Mouse (Mus musculus): ENCODE results near the gene Dicer1. TPM values are rescaled to one million over a fixed set of nuclear protein-coding genes. Genes with fewer than 3 reads are reported as not detected.
A peak's percentile ranks its signal among the peaks of the same experiment; 100 is the strongest.

The Dicer1 gene
- polyA plus RNA-seq, 1 experiment from 2014 or later: 21.4 TPM

DNA sequence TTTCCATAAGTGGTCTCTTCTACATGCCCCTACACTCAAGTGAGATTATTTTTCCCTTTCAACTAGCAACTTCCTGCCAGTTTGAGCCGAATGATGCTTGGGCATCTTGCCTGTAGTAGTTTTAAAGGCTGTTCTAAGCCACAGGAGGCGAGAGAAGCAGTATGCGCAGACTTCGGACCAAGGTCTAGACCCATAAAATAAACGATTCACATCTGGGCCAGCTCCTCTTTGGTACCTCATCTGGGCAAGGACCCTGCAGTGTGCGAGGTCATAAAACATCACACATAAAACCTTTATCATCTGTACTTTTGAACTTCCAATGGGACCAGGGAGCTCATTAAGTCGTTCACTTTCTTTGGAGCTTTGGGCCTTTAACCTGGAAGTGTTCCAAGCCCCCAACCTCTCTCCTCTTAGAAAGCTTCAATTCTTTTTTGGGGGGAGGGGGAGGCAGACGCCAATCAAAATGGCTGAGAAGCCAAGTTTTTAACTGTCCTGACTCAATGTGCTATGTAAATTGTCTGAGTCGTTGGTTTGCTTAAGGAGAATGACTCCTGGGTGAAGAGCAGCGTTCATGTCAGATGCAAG is 17.5 kb upstream of the Dicer1 start:
- 0 out of 2 replicates have a peak, but pooled peaks cover 3% of the 10 kb centered on the region for H3K4me1 ChIP-seq (ENCODE audit: control insufficient read depth, insufficient read depth, low read length)
- no peak overlapping the region for H3K4me3 ChIP-seq (ENCODE audit: low read depth, low read length)
- H3K27ac ChIP-seq (ENCODE audit: low read depth, low read length): no peak overlapping the region
- DNase-seq (ENCODE audit: low spot score) (peak; percentile 19), ATAC-seq (no peak)
- H3K36me3 ChIP-seq (ENCODE audit: control insufficient read depth, insufficient read depth, low read length): no peaks in the 10 kb centered on the region
- no peaks in the 10 kb centered on the region for H3K9me3 ChIP-seq (replicated peaks; ENCODE audit: control insufficient read depth, low read length)
- no peak overlapping the region for H3K9ac ChIP-seq (ENCODE audit: low read length)
- no peaks in the 10 kb centered on the region for H3K27me3 ChIP-seq (replicated peaks; ENCODE audit: control insufficient read depth, insufficient read depth, low read length)
- WGBS: 47% methylated on average over 10 of the region's 10 CpGs
- no peak overlapping the region for H3K4me2 ChIP-seq (ENCODE audit: low read length)

DNA sequence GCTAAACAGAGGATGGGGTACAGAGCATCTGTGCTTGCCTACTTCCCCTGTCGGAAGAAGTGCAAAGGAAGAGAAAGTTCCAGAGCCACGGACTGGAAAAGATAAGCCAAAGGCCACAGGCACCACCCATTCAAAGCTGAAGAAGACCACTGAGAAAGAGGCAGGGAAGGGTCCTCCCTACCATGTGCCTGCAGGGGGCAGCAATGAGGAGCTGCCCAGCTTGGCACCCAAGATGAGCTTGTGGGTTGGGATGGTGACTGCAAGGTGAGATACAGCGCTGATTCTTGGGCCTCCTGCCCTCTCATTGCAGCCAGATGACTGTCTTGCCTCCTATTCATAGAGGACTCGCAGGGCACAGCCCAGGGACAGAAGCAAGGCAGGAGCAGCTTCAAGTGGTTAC is 15.4 kb upstream of the Dicer1 start:
- H3K4me1 ChIP-seq (ENCODE audit: control insufficient read depth, insufficient read depth, low read length): peaks cover 8% of the 10 kb centered on the region; the same call in 1 of the 2 replicates
- no peak overlapping the region for H3K4me2 ChIP-seq (ENCODE audit: low read length)
- H3K4me3 ChIP-seq (ENCODE audit: low read depth, low read length): no peak overlapping the region
- no peak for ATAC-seq
- H3K36me3 ChIP-seq (ENCODE audit: control insufficient read depth, insufficient read depth, low read length): no peaks in the 10 kb centered on the region
- no peaks in the 10 kb centered on the region for H3K27me3 ChIP-seq (replicated peaks; ENCODE audit: control insufficient read depth, insufficient read depth, low read length)
- no peak overlapping the region for H3K27ac ChIP-seq (ENCODE audit: low read depth, low read length)
- H3K9me3 ChIP-seq (replicated peaks; ENCODE audit: control insufficient read depth, low read length): no peaks in the 10 kb centered on the region
- 85% methylated on average over 4 of the region's 4 CpGs for WGBS
- H3K9ac ChIP-seq (ENCODE audit: low read length): no peak overlapping the region
- DNase-seq (ENCODE audit: low spot score): no peak

DNA sequence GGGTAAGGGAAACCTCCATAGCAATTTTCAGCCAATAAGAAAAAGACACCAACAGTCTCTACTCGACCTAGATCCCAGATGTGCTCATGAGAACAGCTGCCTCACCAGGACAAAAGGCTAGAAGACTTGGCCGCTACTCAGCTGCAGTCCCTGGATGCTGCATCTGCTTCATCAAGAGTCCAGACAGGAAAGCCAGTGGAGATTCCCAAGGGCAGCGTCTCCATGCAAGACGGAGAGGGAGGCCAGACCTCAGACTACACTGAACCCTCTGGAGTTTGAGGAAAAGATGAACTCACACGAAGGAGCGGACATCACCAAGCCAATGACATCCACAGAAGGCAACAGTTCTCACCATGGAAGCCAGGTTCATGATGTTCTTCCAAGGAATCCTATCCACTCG is 14.0 kb upstream of the Dicer1 start:
- Histone ChIP-seq H3K4me2 (ENCODE audit: low read length) (no peak overlapping the region), H3K36me3 (ENCODE audit: control insufficient read depth, insufficient read depth, low read length) (no peaks in the 10 kb centered on the region), H3K27ac (ENCODE audit: low read depth, low read length) (no peak overlapping the region), H3K9me3 (replicated peaks; ENCODE audit: control insufficient read depth, low read length) (no peaks in the 10 kb centered on the region), H3K4me1 (ENCODE audit: control insufficient read depth, insufficient read depth, low read length) (peaks cover 8% of the 10 kb centered on the region; the same call in 1 of the 2 replicates), H3K27me3 (replicated peaks; ENCODE audit: control insufficient read depth, insufficient read depth, low read length) (no peaks in the 10 kb centered on the region), H3K9ac (ENCODE audit: low read length) (no peak overlapping the region), H3K4me3 (ENCODE audit: low read depth, low read length) (no peak overlapping the region)
- ATAC-seq (no peak), DNase-seq (ENCODE audit: low spot score) (no peak)
- WGBS: 94% methylated on average over 7 of the region's 7 CpGs

DNA sequence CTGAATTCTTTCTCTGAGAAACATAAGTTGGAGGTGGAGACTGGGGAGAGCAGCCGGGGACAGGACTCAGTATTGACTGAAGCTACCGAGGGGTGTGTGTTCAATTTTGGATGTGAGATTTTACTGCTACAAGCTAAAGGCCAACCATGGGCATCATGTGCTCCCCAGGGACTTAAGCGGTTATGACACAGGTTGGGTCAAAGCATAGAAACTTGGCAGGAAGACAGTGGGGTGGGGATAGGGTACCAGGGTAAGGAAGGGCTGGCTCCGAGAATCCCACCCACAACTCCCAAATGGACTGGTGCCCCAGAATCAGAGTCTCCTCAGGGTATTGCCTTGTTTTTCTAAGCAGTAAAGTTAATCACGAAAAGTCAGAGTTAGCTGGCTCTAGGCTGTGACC is 13.4 kb upstream of the Dicer1 start:
- Histone ChIP-seq H3K36me3 (ENCODE audit: control insufficient read depth, insufficient read depth, low read length) (no peaks in the 10 kb centered on the region), H3K27ac (ENCODE audit: low read depth, low read length) (no peak overlapping the region), H3K4me1 (ENCODE audit: control insufficient read depth, insufficient read depth, low read length) (peaks cover 8% of the 10 kb centered on the region; the same call in 1 of the 2 replicates), H3K4me2 (ENCODE audit: low read length) (no peak overlapping the region), H3K9me3 (replicated peaks; ENCODE audit: control insufficient read depth, low read length) (no peaks in the 10 kb centered on the region), H3K9ac (ENCODE audit: low read length) (no peak overlapping the region), H3K27me3 (replicated peaks; ENCODE audit: control insufficient read depth, insufficient read depth, low read length) (no peaks in the 10 kb centered on the region), H3K4me3 (ENCODE audit: low read depth, low read length) (no peak overlapping the region)
- WGBS: 92% methylated on average over 5 of the region's 5 CpGs
- no peak for DNase-seq (ENCODE audit: low spot score)
- no peak for ATAC-seq

DNA sequence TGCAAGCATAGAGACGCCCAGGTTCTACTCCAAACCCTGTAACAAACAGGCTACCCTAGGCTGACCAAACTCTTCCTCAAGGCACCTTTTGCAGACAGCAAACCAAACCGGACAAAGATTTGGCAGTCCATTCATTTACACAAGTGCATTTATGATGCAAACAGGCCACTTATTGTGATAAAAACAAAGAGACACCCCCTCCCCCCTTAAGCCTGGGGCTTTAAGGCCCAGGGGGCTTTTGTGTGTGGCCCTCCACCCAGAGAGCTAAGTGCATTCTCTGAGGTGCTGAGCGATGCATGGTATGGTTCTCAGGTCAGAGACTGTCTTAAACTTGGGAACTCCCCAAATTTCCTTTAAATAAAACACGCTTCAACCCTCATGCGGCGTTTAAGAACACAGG is 12.2 kb upstream of the Dicer1 start:
- H3K4me3 ChIP-seq (ENCODE audit: low read depth, low read length): no peak overlapping the region
- no peak overlapping the region for H3K9ac ChIP-seq (ENCODE audit: low read length)
- no peak overlapping the region for H3K4me2 ChIP-seq (ENCODE audit: low read length)
- no peak overlapping the region for H3K27ac ChIP-seq (ENCODE audit: low read depth, low read length)
- ATAC-seq (no peak), DNase-seq (ENCODE audit: low spot score) (no peak)
- H3K4me1 ChIP-seq (ENCODE audit: control insufficient read depth, insufficient read depth, low read length): peaks cover 5% of the 10 kb centered on the region; the same call in 1 of the 2 replicates
- WGBS: 19% methylated on average over 6 of the region's 6 CpGs
- no peaks in the 10 kb centered on the region for H3K36me3 ChIP-seq (ENCODE audit: control insufficient read depth, insufficient read depth, low read length)
- H3K9me3 ChIP-seq (replicated peaks; ENCODE audit: control insufficient read depth, low read length): no peaks in the 10 kb centered on the region
- H3K27me3 ChIP-seq (replicated peaks; ENCODE audit: control insufficient read depth, insufficient read depth, low read length): no peaks in the 10 kb centered on the region

DNA sequence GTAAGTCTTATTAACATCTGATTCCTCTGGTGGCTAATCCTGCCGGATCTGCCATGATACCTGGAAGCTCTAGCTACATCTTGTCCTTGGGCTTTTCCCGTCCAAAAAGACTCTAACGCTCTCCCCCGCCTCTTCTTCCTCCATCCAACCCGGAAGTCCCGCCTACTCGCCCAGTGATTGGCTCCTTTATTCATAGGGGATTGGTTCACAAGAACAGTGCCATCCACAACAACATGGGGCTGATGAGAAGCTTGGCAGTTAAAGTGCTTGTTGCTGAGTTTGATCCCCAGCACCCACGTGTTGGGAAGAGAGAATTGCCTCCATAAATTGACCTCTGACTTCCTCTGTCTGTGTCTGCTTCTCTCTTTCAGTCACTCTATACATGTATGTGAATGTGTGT is 9.7 kb upstream of the Dicer1 start:
- WGBS: 83% methylated on average over 8 of the region's 8 CpGs
- Histone ChIP-seq H3K4me2 (ENCODE audit: low read length) (no peak overlapping the region), H3K27ac (ENCODE audit: low read depth, low read length) (no peak overlapping the region), H3K4me3 (ENCODE audit: low read depth, low read length) (no peak overlapping the region), H3K4me1 (ENCODE audit: control insufficient read depth, insufficient read depth, low read length) (peaks cover 5% of the 10 kb centered on the region; the same call in 1 of the 2 replicates), H3K27me3 (replicated peaks; ENCODE audit: control insufficient read depth, insufficient read depth, low read length) (no peaks in the 10 kb centered on the region), H3K36me3 (ENCODE audit: control insufficient read depth, insufficient read depth, low read length) (no peaks in the 10 kb centered on the region), H3K9me3 (replicated peaks; ENCODE audit: control insufficient read depth, low read length) (no peaks in the 10 kb centered on the region), H3K9ac (ENCODE audit: low read length) (no peak overlapping the region)
- DNase-seq (ENCODE audit: low spot score): no peak
- ATAC-seq: no peak

DNA sequence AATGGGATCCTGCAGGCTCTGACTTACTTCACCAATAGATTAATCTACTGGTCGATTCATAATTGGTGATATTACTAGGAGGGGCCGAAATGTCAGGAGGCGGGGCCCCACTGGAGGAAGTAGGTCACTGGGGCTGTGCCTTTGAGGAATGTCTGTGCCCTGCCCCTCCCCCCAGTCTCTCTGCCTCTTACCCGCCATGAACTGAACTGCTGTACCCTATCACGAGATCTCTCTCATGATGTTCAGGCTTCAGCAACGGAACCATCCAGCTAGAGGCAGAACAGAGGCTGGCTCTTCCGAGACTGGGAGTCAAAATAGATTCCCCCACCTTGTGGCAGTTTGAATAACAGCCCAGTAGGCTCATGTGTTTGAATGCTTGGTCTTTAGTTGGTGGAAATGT is 6.3 kb upstream of the Dicer1 start:
- Histone ChIP-seq H3K27me3 (replicated peaks; ENCODE audit: control insufficient read depth, insufficient read depth, low read length) (no peaks in the 10 kb centered on the region), H3K9me3 (replicated peaks; ENCODE audit: control insufficient read depth, low read length) (no peaks in the 10 kb centered on the region), H3K36me3 (ENCODE audit: control insufficient read depth, insufficient read depth, low read length) (no peaks in the 10 kb centered on the region), H3K4me2 (ENCODE audit: low read length) (no peak overlapping the region), H3K27ac (ENCODE audit: low read depth, low read length) (no peak overlapping the region), H3K9ac (ENCODE audit: low read length) (no peak overlapping the region), H3K4me1 (ENCODE audit: control insufficient read depth, insufficient read depth, low read length) (no peaks in the 10 kb centered on the region), H3K4me3 (ENCODE audit: low read depth, low read length) (no peak overlapping the region)
- DNase-seq (ENCODE audit: low spot score) (no peak), ATAC-seq (no peak)
- WGBS: 89% methylated on average over 7 of the region's 7 CpGs

DNA sequence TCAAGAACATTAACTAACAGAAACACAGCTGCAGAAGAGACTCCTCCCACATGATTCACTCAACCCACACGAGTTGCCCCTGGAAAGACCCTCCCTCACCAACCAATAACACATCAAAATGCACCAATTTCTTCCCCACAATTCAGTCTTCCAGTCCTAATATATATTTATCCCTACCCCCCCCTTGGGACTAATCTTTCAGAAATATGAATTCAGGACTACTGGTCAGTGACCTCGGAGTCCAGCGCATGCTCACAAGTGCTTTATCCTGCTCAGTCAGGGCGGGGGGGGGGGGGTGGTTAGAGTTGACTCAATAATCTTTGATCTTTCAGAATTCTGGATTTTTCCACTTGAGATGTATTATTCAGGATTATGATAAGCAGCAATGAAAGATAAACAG is 1.9 kb upstream of the Dicer1 start:
- Histone ChIP-seq H3K27ac (ENCODE audit: low read depth, low read length) (no peak overlapping the region), H3K4me1 (ENCODE audit: control insufficient read depth, insufficient read depth, low read length) (peaks cover 21% of the 10 kb centered on the region), H3K9ac (ENCODE audit: low read length) (no peak overlapping the region), H3K4me2 (ENCODE audit: low read length) (no peak overlapping the region), H3K4me3 (ENCODE audit: low read depth, low read length) (no peak overlapping the region), H3K27me3 (replicated peaks; ENCODE audit: control insufficient read depth, insufficient read depth, low read length) (no peaks in the 10 kb centered on the region), H3K9me3 (replicated peaks; ENCODE audit: control insufficient read depth, low read length) (no peaks in the 10 kb centered on the region), H3K36me3 (ENCODE audit: control insufficient read depth, insufficient read depth, low read length) (no peaks in the 10 kb centered on the region)
- no peak for ATAC-seq
- WGBS: 70% methylated on average over 4 of the region's 4 CpGs
- DNase-seq (ENCODE audit: low spot score): no peak

DNA sequence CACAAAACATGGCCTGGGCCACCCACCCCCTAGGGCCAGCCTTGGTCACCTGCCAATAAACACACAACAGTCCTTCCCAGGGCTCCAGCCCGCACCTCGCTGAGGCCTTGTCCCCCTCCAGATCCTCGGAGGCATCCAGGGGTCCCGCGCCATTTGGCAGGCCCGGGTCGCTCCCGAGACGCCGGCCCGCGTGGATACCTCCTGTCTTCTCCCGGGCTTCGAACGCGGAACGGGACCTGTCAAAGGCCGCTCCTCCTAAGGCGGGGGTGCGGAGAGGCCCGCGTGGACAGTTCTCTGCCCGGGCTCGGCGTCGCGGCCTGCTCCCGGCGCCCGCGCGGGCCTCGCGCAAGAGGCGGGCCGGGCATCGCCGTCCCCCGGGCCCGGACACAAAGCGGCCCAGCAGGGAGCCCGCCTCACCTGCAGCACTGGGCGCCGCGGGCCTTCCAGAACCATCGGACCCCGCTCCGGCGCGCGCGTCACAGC is 380 bp downstream of the Dicer1 start:
- ATAC-seq: no peak; the same call in 1 of the 2 replicates
- Histone ChIP-seq H3K27ac (ENCODE audit: low read depth, low read length) (peak overlapping the region; percentile 91), H3K36me3 (ENCODE audit: control insufficient read depth, insufficient read depth, low read length) (no peaks in the 10 kb centered on the region), H3K4me2 (ENCODE audit: low read length) (peak overlapping the region; percentile 90), H3K4me3 (ENCODE audit: low read depth, low read length) (peak overlapping the region; percentile 88), H3K4me1 (ENCODE audit: control insufficient read depth, insufficient read depth, low read length) (peaks cover 23% of the 10 kb centered on the region), H3K27me3 (replicated peaks; ENCODE audit: control insufficient read depth, insufficient read depth, low read length) (no peaks in the 10 kb centered on the region), H3K9ac (ENCODE audit: low read length) (peak overlapping the region; percentile 95), H3K9me3 (replicated peaks; ENCODE audit: control insufficient read depth, low read length) (no peaks in the 10 kb centered on the region)
- under 1% methylated on average over 31 of the region's 52 CpGs for WGBS
- DNase-seq (ENCODE audit: low spot score): peak; percentile 44

All from forebrain, embryonic 14.5 days (tissue).